Mouse (Mus musculus): Measurements from ENCODE around the gene Slc39a11. TPM values are rescaled to one million over a fixed set of nuclear protein-coding genes. Genes with fewer than 3 reads are reported as not detected.

Slc39a11 gene
- polyA plus RNA-seq, 1 experiment from 2014 or later = 25.3 TPM

- Histone ChIP-seq H3K4me1 (replicated peaks) (peaks cover 7% of the 10 kb centered on the region), H3K27me3 (ENCODE audit: insufficient read depth, poor library complexity, severe bottlenecking) (no peaks in the 10 kb centered on the region), H3K27ac (peak overlapping the region; percentile 73), H3K9me3 (peaks cover 8% of the 10 kb centered on the region; the same call in 1 of the 2 replicates), H3K36me3 (no peaks in the 10 kb centered on the region), H3K4me3 (no peak overlapping the region)
- 61% methylated on average over 15 of the region's 15 CpGs for WGBS
- peak; percentile 43 for DNase-seq (ENCODE audit: low spot score)
Measured at GRCm38 (mm10) chr11:113539502-113540209, 110.2 kb downstream of the Slc39a11 start.

- 82% methylated on average over 6 of the region's 6 CpGs for WGBS
- no peak overlapping the region for H3K4me3 ChIP-seq
- no peak for DNase-seq (ENCODE audit: low spot score)
- no peaks in the 10 kb centered on the region for H3K36me3 ChIP-seq
- no peaks in the 10 kb centered on the region for H3K27me3 ChIP-seq (ENCODE audit: insufficient read depth, poor library complexity, severe bottlenecking)
- peaks cover 8% of the 10 kb centered on the region for H3K4me1 ChIP-seq (replicated peaks)
- peaks cover 8% of the 10 kb centered on the region; the same call in 1 of the 2 replicates for H3K9me3 ChIP-seq
- peak overlapping the region; percentile 73; the same call in 1 of the 2 replicates for H3K27ac ChIP-seq
Measured at GRCm38 (mm10) chr11:113539079-113539478, 110.8 kb downstream of the Slc39a11 start.

- H3K4me1 ChIP-seq (replicated peaks) = peaks cover 14% of the 10 kb centered on the region
- H3K4me3 ChIP-seq = no peak overlapping the region
- no peaks in the 10 kb centered on the region for H3K36me3 ChIP-seq
- H3K27me3 ChIP-seq (ENCODE audit: insufficient read depth, poor library complexity, severe bottlenecking) = no peaks in the 10 kb centered on the region
- WGBS = 95% methylated on average over 4 of the region's 4 CpGs
- DNase-seq (ENCODE audit: low spot score) = no peak
- H3K27ac ChIP-seq = 0 out of 2 replicates have a peak overlapping the region, but pooled peaks have one; percentile 73
- peaks cover 8% of the 10 kb centered on the region; the same call in 1 of the 2 replicates for H3K9me3 ChIP-seq
Measured at GRCm38 (mm10) chr11:113538406-113538917, 111.4 kb downstream of the Slc39a11 start.

- DNase-seq (ENCODE audit: low spot score) = no peak
- peaks cover 14% of the 10 kb centered on the region for H3K4me1 ChIP-seq (replicated peaks)
- H3K36me3 ChIP-seq = no peaks in the 10 kb centered on the region
- 95% methylated on average over 7 of the region's 7 CpGs for WGBS
- H3K4me3 ChIP-seq = no peak overlapping the region
- no peaks in the 10 kb centered on the region for H3K27me3 ChIP-seq (ENCODE audit: insufficient read depth, poor library complexity, severe bottlenecking)
- H3K27ac ChIP-seq = no peak overlapping the region
- H3K9me3 ChIP-seq = peaks cover 8% of the 10 kb centered on the region; the same call in 1 of the 2 replicates
Measured at GRCm38 (mm10) chr11:113537715-113538114, 112.2 kb downstream of the Slc39a11 start.

- no peaks in the 10 kb centered on the region for H3K36me3 ChIP-seq
- peaks cover 8% of the 10 kb centered on the region; the same call in 1 of the 2 replicates for H3K9me3 ChIP-seq
- H3K27ac ChIP-seq = no peak overlapping the region
- no peak for DNase-seq (ENCODE audit: low spot score)
- 84% methylated on average over 8 of the region's 8 CpGs for WGBS
- H3K4me1 ChIP-seq (replicated peaks) = peaks cover 14% of the 10 kb centered on the region
- H3K4me3 ChIP-seq = no peak overlapping the region
- no peaks in the 10 kb centered on the region for H3K27me3 ChIP-seq (ENCODE audit: insufficient read depth, poor library complexity, severe bottlenecking)
Measured at GRCm38 (mm10) chr11:113537199-113537586, 112.7 kb downstream of the Slc39a11 start.

GRCm38 (mm10) chr11:113536308-113537198 is 113.3 kb downstream of the Slc39a11 start:
- no peaks in the 10 kb centered on the region for H3K27me3 ChIP-seq (ENCODE audit: insufficient read depth, poor library complexity, severe bottlenecking)
- H3K9me3 ChIP-seq = peaks cover 2% of the 10 kb centered on the region; the same call in 1 of the 2 replicates
- H3K27ac ChIP-seq = no peak overlapping the region; the same call in 1 of the 2 replicates
- no peak overlapping the region for H3K4me3 ChIP-seq
- 91% methylated on average over 16 of the region's 16 CpGs for WGBS
- H3K4me1 ChIP-seq (replicated peaks) = peaks cover 14% of the 10 kb centered on the region
- DNase-seq (ENCODE audit: low spot score) = no peak
- H3K36me3 ChIP-seq = no peaks in the 10 kb centered on the region

GRCm38 (mm10) chr11:113534341-113534740 is 115.5 kb downstream of the Slc39a11 start:
- 89% methylated on average over 11 of the region's 11 CpGs for whole genome bisulfite sequencing
- H3K9me3 ChIP-seq = no peaks in the 10 kb centered on the region

GRCm38 (mm10) chr11:113533931-113534330 is 115.9 kb downstream of the Slc39a11 start:
- Histone ChIP-seq H3K4me3 (no peak overlapping the region), H3K4me1 (replicated peaks) (peaks cover 7% of the 10 kb centered on the region), H3K27me3 (ENCODE audit: insufficient read depth, poor library complexity, severe bottlenecking) (no peaks in the 10 kb centered on the region), H3K27ac (no peak overlapping the region), H3K36me3 (no peaks in the 10 kb centered on the region), H3K9me3 (no peaks in the 10 kb centered on the region)
- 73% methylated on average over 7 of the region's 7 CpGs for WGBS
- no peak for DNase-seq (ENCODE audit: low spot score)

More at GRCm38 (mm10) chr11:113534341-113534740, 115.5 kb downstream of the Slc39a11 start:
- no peak for DNase-seq (ENCODE audit: low spot score)
- no peaks in the 10 kb centered on the region for H3K27me3 ChIP-seq (ENCODE audit: insufficient read depth, poor library complexity, severe bottlenecking)
- peaks cover 8% of the 10 kb centered on the region for H3K4me1 ChIP-seq (replicated peaks)
- H3K36me3 ChIP-seq = no peaks in the 10 kb centered on the region
- no peak overlapping the region for H3K4me3 ChIP-seq
- no peak overlapping the region for H3K27ac ChIP-seq

- H3K4me1 ChIP-seq (replicated peaks) = 0 out of 2 replicates have a peak, but pooled peaks cover 1% of the 10 kb centered on the region
- H3K9me3 ChIP-seq = no peaks in the 10 kb centered on the region
- no peaks in the 10 kb centered on the region for H3K27me3 ChIP-seq (ENCODE audit: insufficient read depth, poor library complexity, severe bottlenecking)
- no peaks in the 10 kb centered on the region for H3K36me3 ChIP-seq
- H3K27ac ChIP-seq = no peak overlapping the region
- DNase-seq (ENCODE audit: low spot score) = no peak
- H3K4me3 ChIP-seq = no peak overlapping the region
- 97% methylated on average over 3 of the region's 3 CpGs for WGBS
Measured at GRCm38 (mm10) chr11:113528391-113528790, 121.5 kb downstream of the Slc39a11 start.

- Histone ChIP-seq H3K4me3 (no peak overlapping the region), H3K4me1 (replicated peaks) (peaks cover 24% of the 10 kb centered on the region), H3K27ac (peak overlapping the region; percentile 57; the same call in 1 of the 2 replicates), H3K9me3 (no peaks in the 10 kb centered on the region), H3K27me3 (ENCODE audit: insufficient read depth, poor library complexity, severe bottlenecking) (no peaks in the 10 kb centered on the region), H3K36me3 (no peaks in the 10 kb centered on the region)
- WGBS = 85% methylated on average over 18 of the region's 18 CpGs
- no peak for DNase-seq (ENCODE audit: low spot score)
Measured at GRCm38 (mm10) chr11:113525731-113526130, 124.1 kb downstream of the Slc39a11 start.

- DNase-seq (ENCODE audit: low spot score) = no peak
- H3K27ac ChIP-seq = peak overlapping the region; percentile 4; the same call in 1 of the 2 replicates
- H3K9me3 ChIP-seq = no peaks in the 10 kb centered on the region
- no peak overlapping the region for H3K4me3 ChIP-seq
- 75% methylated on average over 4 of the region's 4 CpGs for WGBS
- H3K36me3 ChIP-seq = no peaks in the 10 kb centered on the region
- no peaks in the 10 kb centered on the region for H3K27me3 ChIP-seq (ENCODE audit: insufficient read depth, poor library complexity, severe bottlenecking)
- H3K4me1 ChIP-seq (replicated peaks) = peaks cover 46% of the 10 kb centered on the region
Measured at GRCm38 (mm10) chr11:113522726-113523125, 127.2 kb downstream of the Slc39a11 start.

- Histone ChIP-seq H3K27ac (peak overlapping the region; percentile 70), H3K9me3 (no peaks in the 10 kb centered on the region), H3K4me1 (replicated peaks) (peaks cover 50% of the 10 kb centered on the region), H3K4me3 (no peak overlapping the region), H3K27me3 (ENCODE audit: insufficient read depth, poor library complexity, severe bottlenecking) (no peaks in the 10 kb centered on the region), H3K36me3 (no peaks in the 10 kb centered on the region)
- no peak for DNase-seq (ENCODE audit: low spot score)
- 70% methylated on average over 20 of the region's 20 CpGs for WGBS
Measured at GRCm38 (mm10) chr11:113521469-113522190, 128.2 kb downstream of the Slc39a11 start.

Measured in hindbrain, embryonic 10.5 days (tissue).